Mouse (Mus musculus) cortical plate, adult 2 months (tissue): ENCODE measurements around the gene 3300002I08Rik. TPM values are rescaled to one million over a fixed set of nuclear protein-coding genes. Genes with fewer than 3 reads are reported as not detected.

Experiments used
- H3K27ac ChIP-seq: fragments of 200-500 bp; 2 replicates; pipeline ENCODE4 v1.5.1; 2012; ENCODE audit warnings: low read length, control low read depth, inconsistent platforms; ENCODE audit not compliant: insufficient read depth
- H3K4me1 ChIP-seq: fragments of 200-500 bp; 2 replicates; pipeline ENCODE4 v1.6.1; 2011; ENCODE audit warnings: low read length; ENCODE audit not compliant: control insufficient read depth, insufficient read depth
- H3K4me3 ChIP-seq: fragments of 200-500 bp; 2 replicates; pipeline ENCODE4 v1.5.1; 2011; ENCODE audit warnings: mild to moderate bottlenecking, low read length, control low read depth; ENCODE audit not compliant: insufficient read depth
- CTCF ChIP-seq: fragments of 200-500 bp; IDR thresholded peaks from 2 replicates; pipeline ENCODE4 v1.5.1; 2011; ENCODE audit warnings: mild to moderate bottlenecking, control low read depth, low read length; ENCODE audit not compliant: insufficient read depth; ENCODE audit errors: extremely low read depth
- POLR2A ChIP-seq: fragments of 200-500 bp; IDR thresholded peaks from 2 replicates; pipeline ENCODE4 v1.6.1; 2011; ENCODE audit warnings: mild to moderate bottlenecking, low read length, control low read depth; ENCODE audit not compliant: insufficient read depth; ENCODE audit errors: extremely low read depth
- polyA plus RNA-seq: library from polyadenylated mRNA; depleted of rRNA; stranded (reverse); fragments of >200 nt; gene quantifications from 2 replicates; pipeline ENCODE4 v1.2.3, GENCODE M21; 2012; rRNA removed

3300002I08Rik gene
- polyA plus RNA-seq, 1 experiment: 4.4 TPM

DNA sequence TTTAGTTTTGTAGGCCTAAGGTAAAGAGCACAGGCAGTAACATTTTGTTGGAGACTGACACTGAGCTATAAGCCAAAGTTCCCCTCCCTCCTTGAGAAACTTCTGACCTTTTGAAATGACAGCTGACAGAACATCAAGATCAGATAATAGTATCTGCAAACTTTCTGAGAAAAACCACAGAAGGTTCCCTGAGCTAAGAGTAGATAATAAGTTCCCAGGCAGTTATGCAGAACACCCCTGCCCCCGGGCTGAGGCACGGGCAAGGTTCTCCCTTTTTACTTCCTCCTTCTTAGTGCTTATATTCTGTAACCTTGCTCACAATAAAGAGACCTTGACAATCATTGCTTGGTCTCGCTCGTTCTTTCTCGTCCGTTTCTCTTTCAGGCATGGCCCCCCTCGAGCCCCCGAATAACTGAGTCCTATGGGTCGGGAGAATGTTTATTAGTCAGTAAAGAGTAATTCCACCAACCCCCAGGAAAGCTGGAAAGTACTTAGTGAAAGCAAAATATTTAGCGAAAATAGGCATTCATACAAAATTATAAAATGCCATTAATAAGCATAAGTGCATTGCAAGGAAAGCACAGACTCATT, 55.3 kb downstream of the 3300002I08Rik start:
- Histone ChIP-seq H3K4me1 (no peaks in the 10 kb centered on the region), H3K4me3 (no peak overlapping the region), H3K27ac (no peak overlapping the region)
- TF ChIP-seq CTCF (no peak), POLR2A (no peak)

DNA sequence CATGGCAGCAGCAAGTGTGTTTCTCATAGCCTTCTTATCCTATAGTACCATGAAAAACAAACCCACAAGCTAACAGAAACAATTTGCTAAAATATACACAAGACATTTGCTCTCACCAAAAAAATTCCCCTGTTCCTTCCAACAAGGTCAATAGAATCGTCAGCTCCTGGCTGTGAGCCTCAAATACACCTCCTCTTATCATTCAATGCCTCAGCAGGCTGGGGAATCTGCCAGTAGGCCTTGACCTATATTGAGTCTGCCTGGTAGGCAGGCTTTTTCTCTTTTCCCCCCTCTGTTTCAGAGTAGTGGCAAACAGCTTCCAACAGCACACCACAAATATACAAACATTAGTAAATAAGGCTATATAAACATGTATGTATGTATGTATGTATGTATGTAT, 63.5 kb downstream of the 3300002I08Rik start:
- TF ChIP-seq POLR2A (no peak), CTCF (no peak)
- H3K27ac ChIP-seq: no peak overlapping the region
- H3K4me1 ChIP-seq: no peaks in the 10 kb centered on the region
- no peak overlapping the region for H3K4me3 ChIP-seq

DNA sequence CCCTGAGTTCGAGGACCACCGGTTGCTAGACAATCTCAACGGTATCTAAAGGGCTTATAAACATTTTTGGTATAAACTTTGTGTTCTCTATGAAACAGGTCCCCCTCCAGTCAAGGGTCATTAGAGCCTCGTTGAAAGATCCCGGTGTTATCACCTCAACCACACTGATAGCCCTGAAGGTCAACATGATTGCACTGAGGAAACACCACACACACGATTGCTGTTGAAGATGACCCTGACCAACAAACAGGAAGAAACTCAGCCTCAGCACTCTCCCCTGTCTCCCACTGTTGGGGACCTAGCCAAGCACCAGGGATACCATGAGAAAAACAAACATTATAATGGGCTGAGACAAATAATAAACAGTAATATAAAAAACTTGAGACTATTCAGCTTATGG, 68.9 kb downstream of the 3300002I08Rik start:
- no peak overlapping the region for H3K27ac ChIP-seq
- TF ChIP-seq POLR2A: no peak
- no peak for TF ChIP-seq CTCF
- no peaks in the 10 kb centered on the region for H3K4me1 ChIP-seq
- H3K4me3 ChIP-seq: no peak overlapping the region

Other genes starting within 250 kb of the 3300002I08Rik start
- gene Zfp120, start 226.1 kb downstream of the 3300002I08Rik start, polyA plus RNA-seq: 3.9 and 4.7 TPM in 2 replicates
- gene Gm10770, start 183.1 kb downstream of the 3300002I08Rik start, polyA plus RNA-seq: not detected in 2 replicates
- gene Gm14139, start 181.0 kb downstream of the 3300002I08Rik start, polyA plus RNA-seq: 0.10 TPM in 1 of 2 replicates, not detected in the other
- gene Zfp937, start 144.7 kb downstream of the 3300002I08Rik start, polyA plus RNA-seq: 2.3 and 2.5 TPM in 2 replicates
- gene Gm21994, start 107.2 kb downstream of the 3300002I08Rik start, polyA plus RNA-seq: 0.38 and 0.68 TPM in 2 replicates
- gene Gm14124, start 105.2 kb downstream of the 3300002I08Rik start, polyA plus RNA-seq: 0.04 TPM in 1 of 2 replicates, not detected in the other
- not detected in 2 replicates for gene Gm10130, start 39.1 kb downstream of the 3300002I08Rik start, polyA plus RNA-seq
- 1.2 and 1.4 TPM in 2 replicates for gene Zfp442, start 88.7 kb upstream of the 3300002I08Rik start, polyA plus RNA-seq
- not detected in 2 replicates for gene Zfp345, start 122.3 kb upstream of the 3300002I08Rik start, polyA plus RNA-seq
- 0.21 and 0.42 TPM in 2 replicates for gene Cst7, start 207.7 kb upstream of the 3300002I08Rik start, polyA plus RNA-seq
- 59.1 and 66.9 TPM in 2 replicates for gene Apmap, start 245.8 kb upstream of the 3300002I08Rik start, polyA plus RNA-seq